Comparison of ENCODE assay signal across 8 mouse cellular contexts in genomic region chr7:92637021-92637625, GRCm38 (mm10). TPM values are rescaled to one million over a fixed set of nuclear protein-coding genes. Genes with fewer than 3 reads are reported as not detected.
DNase-seq lines count a peak whose midpoint lies in the region; ATAC-seq and TF ChIP-seq lines count a peak whose summit lies in the region.

Ankrd42 (minus strand) TSS chr7:92637142.

- H3K36me3 ChIP-seq in embryonic facial prominence, embryonic 13.5 days, result peaks cover 6% of the 10 kb centered on the region
- H3K36me3 ChIP-seq in kidney, adult 2 months (ENCODE audit: control insufficient read depth, insufficient read depth, low read length), result peaks cover 2% of the 10 kb centered on the region; the same call in 1 of the 2 replicates
- peaks cover 12% of the 10 kb centered on the region for H3K36me3 ChIP-seq in limb, embryonic 12.5 days
- H3K36me3 ChIP-seq in midbrain, embryonic 15.5 days (replicated peaks), result peaks cover 3% of the 10 kb centered on the region; the same call in 1 of the 2 replicates
- peaks cover 2% of the 10 kb centered on the region for H3K36me3 ChIP-seq in spleen, adult 2 months (ENCODE audit: control insufficient read depth, insufficient read depth, low read length)

- DNase-seq in 3134 (ENCODE audit: extremely low read depth, insufficient read length, low spot score), result peak; percentile 88
- DNase-seq in adrenal gland, postnatal 36 days, result peak; percentile 94
- DNase-seq in heart, adult 18-20 months, result peak; percentile 93 to 97
- peak; percentile 96 for DNase-seq in kidney, adult 2 months
- DNase-seq in spleen, adult 2 months (ENCODE audit: low read depth in 1 of 2, low spot score in 2 of 2), result peak; percentile 77 to 83

- no peak for TF ChIP-seq POLR2A in kidney, adult 2 months (IDR thresholded peaks at IDR 0.05; ENCODE audit: low read depth, low read length)
- TF ChIP-seq POLR2A in spleen, adult 2 months (IDR thresholded peaks at IDR 0.05; ENCODE audit: low read depth, low read length), result peak; percentile 20; the same call in 1 of the 2 replicates

- H3K4me3 ChIP-seq in embryonic facial prominence, embryonic 13.5 days, result peak within 1 kb of the TSS; percentile 77
- peak within 1 kb of the TSS; percentile 65 for H3K4me3 ChIP-seq in kidney, adult 2 months (ENCODE audit: insufficient read depth, low read depth, low read length)
- H3K4me3 ChIP-seq in limb, embryonic 12.5 days (replicated peaks), result peak within 1 kb of the TSS; percentile 84
- peak within 1 kb of the TSS; percentile 98 for H3K4me3 ChIP-seq in midbrain, embryonic 15.5 days
- H3K4me3 ChIP-seq in spleen, adult 2 months (ENCODE audit: extremely low read depth, insufficient read depth, insufficient read length), result peak within 1 kb of the TSS; percentile 86

- no peaks in the 10 kb centered on the region; the same call in 1 of the 2 replicates for H3K27me3 ChIP-seq in embryonic facial prominence, embryonic 13.5 days
- H3K27me3 ChIP-seq in kidney, adult 2 months (replicated peaks; ENCODE audit: control insufficient read depth, insufficient read depth, low read length), result no peaks in the 10 kb centered on the region; the same call in 1 of the 2 replicates
- H3K27me3 ChIP-seq in limb, embryonic 12.5 days, result peaks cover 7% of the 10 kb centered on the region
- no peaks in the 10 kb centered on the region for H3K27me3 ChIP-seq in midbrain, embryonic 15.5 days (replicated peaks)
- H3K27me3 ChIP-seq in spleen, adult 2 months (ENCODE audit: control insufficient read depth, insufficient read depth, low read length), result peaks cover 6% of the 10 kb centered on the region; the same call in 1 of the 2 replicates

- peak within 1 kb of the TSS; percentile 82 for H3K9ac ChIP-seq in embryonic facial prominence, embryonic 13.5 days
- peak within 1 kb of the TSS; percentile 76 for H3K9ac ChIP-seq in limb, embryonic 12.5 days (replicated peaks)
- H3K9ac ChIP-seq in midbrain, embryonic 15.5 days, result peak within 1 kb of the TSS; percentile 90

- H3K27ac ChIP-seq in embryonic facial prominence, embryonic 13.5 days, result peak within 1 kb of the TSS; percentile 82
- peak within 1 kb of the TSS; percentile 79 for H3K27ac ChIP-seq in kidney, adult 2 months (ENCODE audit: insufficient read depth, low read depth, low read length)
- peak within 1 kb of the TSS; percentile 72; the same call in 1 of the 2 replicates for H3K27ac ChIP-seq in limb, embryonic 12.5 days
- peak within 1 kb of the TSS; percentile 84 for H3K27ac ChIP-seq in midbrain, embryonic 15.5 days
- peak within 1 kb of the TSS; percentile 82 for H3K27ac ChIP-seq in spleen, adult 2 months (ENCODE audit: insufficient read depth, low read length)

- peaks cover 19% of the 10 kb centered on the region for H3K4me1 ChIP-seq in embryonic facial prominence, embryonic 13.5 days
- H3K4me1 ChIP-seq in kidney, adult 2 months (ENCODE audit: control insufficient read depth, insufficient read depth, low read length), result peaks cover 5% of the 10 kb centered on the region
- peaks cover 11% of the 10 kb centered on the region for H3K4me1 ChIP-seq in limb, embryonic 12.5 days (replicated peaks)
- peaks cover 21% of the 10 kb centered on the region for H3K4me1 ChIP-seq in midbrain, embryonic 15.5 days
- peaks cover 4% of the 10 kb centered on the region; the same call in 1 of the 2 replicates for H3K4me1 ChIP-seq in spleen, adult 2 months (ENCODE audit: control insufficient read depth, insufficient read depth, insufficient read length)

- no peak for TF ChIP-seq CTCF in kidney, adult 2 months (conservative IDR thresholded peaks at IDR 0.05; ENCODE audit: insufficient read depth, insufficient read length, low read depth, low read length)
- no peak for TF ChIP-seq CTCF in spleen, adult 2 months (IDR thresholded peaks at IDR 0.05; ENCODE audit: extremely low read depth, insufficient read depth, insufficient read length, insufficient replicate concordance)

- under 1% methylated on average over 44 of the region's 44 CpGs for WGBS in embryonic facial prominence, embryonic 13.5 days
- WGBS in kidney, adult 2 months, result under 1% methylated on average over 44 of the region's 44 CpGs
- under 1% methylated on average over 43 of the region's 44 CpGs for WGBS in limb, embryonic 12.5 days
- WGBS in midbrain, embryonic 15.5 days, result under 1% methylated on average over 44 of the region's 44 CpGs
- WGBS in spleen, adult 2 months, result under 1% methylated on average over 43 of the region's 44 CpGs

- H3K4me2 ChIP-seq in embryonic facial prominence, embryonic 13.5 days, result peak within 1 kb of the TSS; percentile 97
- H3K4me2 ChIP-seq in limb, embryonic 12.5 days, result peak within 1 kb of the TSS; percentile 92
- peak within 1 kb of the TSS; percentile 99 for H3K4me2 ChIP-seq in midbrain, embryonic 15.5 days

- peak; percentile 90 for ATAC-seq in embryonic facial prominence, embryonic 13.5 days (ENCODE audit: insufficient number of reproducible peaks, insufficient read depth, low FRiP score, low TSS enrichment, low read depth)
- ATAC-seq in limb, embryonic 12.5 days (ENCODE audit: insufficient number of reproducible peaks, insufficient read depth, low FRiP score, low TSS enrichment, low read depth), result peak; percentile 97
- ATAC-seq in midbrain, embryonic 15.5 days (replicated peaks), result peak; percentile 99

- no peaks in the 10 kb centered on the region for H3K9me3 ChIP-seq in embryonic facial prominence, embryonic 13.5 days
- no peaks in the 10 kb centered on the region for H3K9me3 ChIP-seq in limb, embryonic 12.5 days
- H3K9me3 ChIP-seq in midbrain, embryonic 15.5 days, result no peaks in the 10 kb centered on the region

RNA-seq across cellular contexts. Expression of gene Ankrd42, which starts in this region (rescaled TPM):
- 1 to 10 TPM; 8.1 to 9.0 TPM for total RNA-seq in adrenal gland, postnatal 36 days (2021)
- 10.8 and 11.4 TPM in 2 replicates for polyA plus RNA-seq in embryonic facial prominence, embryonic 13.5 days (2015; fragmentation: Nextera tagmentation; extraction: Ambion mirVana)
- 1 to 10 TPM; 1.1 to 1.2 TPM for total RNA-seq in heart, adult 18-20 months (2021)
- 2.3 TPM in 2 replicates for polyA plus RNA-seq in kidney, adult 2 months (2012; rRNA removed)
- polyA plus RNA-seq in limb, embryonic 12.5 days (2016; fragmentation: Nextera tagmentation; extraction: Ambion mirVana), result 7.6 and 7.9 TPM in 2 replicates
- 25.8 and 26.8 TPM in 2 replicates for polyA plus RNA-seq in midbrain, embryonic 15.5 days (2015; fragmentation: Nextera tagmentation; extraction: Ambion mirVana)
- 0.08 and 0.22 TPM in 2 replicates for polyA plus RNA-seq in spleen, adult 2 months (2012; rRNA removed)

Comparison
In these comparisons a context has a peak if more than half of its experiments do, and no peak if none do; other contexts are left out.
1. Peak in every context shown above with its lines: DNase-seq, ATAC-seq, H3K4me3 ChIP-seq and H3K27ac ChIP-seq.
2. RNA of gene Ankrd42 (total RNA-seq): 8.1 to 9.0 TPM in adrenal gland, postnatal 36 days; 1.1 to 1.2 TPM in heart, adult 18-20 months; every median in the first group is over 4 times any median in the second.
3. Peak in DNase-seq, H3K4me3 ChIP-seq and H3K27ac ChIP-seq in spleen, adult 2 months; RNA of the gene not detected or under 1 TPM.